Mouse (Mus musculus): ENCODE data around the gene Smok3c. TPM values are rescaled to one million over a fixed set of nuclear protein-coding genes. Genes with fewer than 3 reads are reported as not detected.

Gene Smok3c
- polyA plus RNA-seq, 1 experiment from 2014 or later: not detected

Other genes starting within 250 kb of the Smok3c start
- 1.3 and 2.0 TPM in 2 replicates for gene Pilra, start 216.9 kb upstream of the Smok3c start, polyA plus RNA-seq (2016; fragmentation: Nextera tagmentation; extraction: Ambion mirVana)
- gene Pilrb1, start 195.1 kb upstream of the Smok3c start, polyA plus RNA-seq (2016; fragmentation: Nextera tagmentation; extraction: Ambion mirVana): 0.26 and 0.28 TPM in 2 replicates
- 0.64 and 1.0 TPM in 2 replicates for gene Pilrb2, start 181.4 kb upstream of the Smok3c start, polyA plus RNA-seq (2016; fragmentation: Nextera tagmentation; extraction: Ambion mirVana)
- 0.14 TPM in 1 of 2 replicates, not detected in the other for gene Cyp3a13, start 131.6 kb upstream of the Smok3c start, polyA plus RNA-seq (2016; fragmentation: Nextera tagmentation; extraction: Ambion mirVana)
- gene Gjc3, start 90.1 kb upstream of the Smok3c start, polyA plus RNA-seq (2016; fragmentation: Nextera tagmentation; extraction: Ambion mirVana): not detected in 2 replicates
- not detected in 2 replicates for gene Azgp1, start 71.7 kb upstream of the Smok3c start, polyA plus RNA-seq (2016; fragmentation: Nextera tagmentation; extraction: Ambion mirVana)
- not detected in 2 replicates for gene Smok3a, start 31.9 kb upstream of the Smok3c start, polyA plus RNA-seq (2016; fragmentation: Nextera tagmentation; extraction: Ambion mirVana)
- not detected in 2 replicates for gene Smok3b, start 31.8 kb upstream of the Smok3c start, polyA plus RNA-seq (2016; fragmentation: Nextera tagmentation; extraction: Ambion mirVana)
- 15.6 and 15.8 TPM in 2 replicates for gene Zkscan1, start 31.9 kb downstream of the Smok3c start, polyA plus RNA-seq (2016; fragmentation: Nextera tagmentation; extraction: Ambion mirVana)
- 50.0 and 65.1 TPM in 2 replicates for gene Zscan21, start 63.7 kb downstream of the Smok3c start, polyA plus RNA-seq (2016; fragmentation: Nextera tagmentation; extraction: Ambion mirVana)
- gene Zfp113, start 102.5 kb downstream of the Smok3c start, polyA plus RNA-seq (2016; fragmentation: Nextera tagmentation; extraction: Ambion mirVana): 10.3 and 18.8 TPM in 2 replicates
- 366 and 394 TPM in 2 replicates for gene Cops6, start 107.9 kb downstream of the Smok3c start, polyA plus RNA-seq (2016; fragmentation: Nextera tagmentation; extraction: Ambion mirVana)
- gene Ap4m1, start 118.8 kb downstream of the Smok3c start, polyA plus RNA-seq (2016; fragmentation: Nextera tagmentation; extraction: Ambion mirVana): 13.4 and 15.0 TPM in 2 replicates
- 189 and 225 TPM in 2 replicates for gene Mcm7, start 119.2 kb downstream of the Smok3c start, polyA plus RNA-seq (2016; fragmentation: Nextera tagmentation; extraction: Ambion mirVana)
- gene Taf6, start 134.3 kb downstream of the Smok3c start, polyA plus RNA-seq (2016; fragmentation: Nextera tagmentation; extraction: Ambion mirVana): 89.3 and 113 TPM in 2 replicates
- 31.6 and 46.9 TPM in 2 replicates for gene Cnpy4, start 134.3 kb downstream of the Smok3c start, polyA plus RNA-seq (2016; fragmentation: Nextera tagmentation; extraction: Ambion mirVana)
- gene Mblac1, start 141.1 kb downstream of the Smok3c start, polyA plus RNA-seq (2016; fragmentation: Nextera tagmentation; extraction: Ambion mirVana): 5.6 and 6.6 TPM in 2 replicates
- gene Nxpe5, start 172.7 kb downstream of the Smok3c start, polyA plus RNA-seq (2016; fragmentation: Nextera tagmentation; extraction: Ambion mirVana): not detected in 2 replicates
- 69.9 and 77.7 TPM in 2 replicates for gene Lamtor4, start 202.3 kb downstream of the Smok3c start, polyA plus RNA-seq (2016; fragmentation: Nextera tagmentation; extraction: Ambion mirVana)
- 4.8 and 8.7 TPM in 2 replicates for gene BC037034, start 210.8 kb downstream of the Smok3c start, polyA plus RNA-seq (2016; fragmentation: Nextera tagmentation; extraction: Ambion mirVana)
- gene Gal3st4, start 219.6 kb downstream of the Smok3c start, polyA plus RNA-seq (2016; fragmentation: Nextera tagmentation; extraction: Ambion mirVana): 1.4 and 1.6 TPM in 2 replicates
- 0.07 and 0.16 TPM in 2 replicates for gene Gm43720, start 226.8 kb downstream of the Smok3c start, polyA plus RNA-seq (2016; fragmentation: Nextera tagmentation; extraction: Ambion mirVana)
- gene Gpc2, start 226.8 kb downstream of the Smok3c start, polyA plus RNA-seq (2016; fragmentation: Nextera tagmentation; extraction: Ambion mirVana): 11.1 and 18.0 TPM in 2 replicates
- gene Stag3, start 227.0 kb downstream of the Smok3c start, polyA plus RNA-seq (2016; fragmentation: Nextera tagmentation; extraction: Ambion mirVana): 4.1 and 4.2 TPM in 2 replicates